Mouse (Mus musculus) c-Kit-positive CD71-positive TER-119-negative erythroid progenitor cells, embryonic 14.5 days (primary cell): Measurements from ENCODE around the gene Fras1.

Source experiments
- DNase-seq: peaks from one replicate; pipeline ENCODE4 v3.0.0-alpha.2; 2013; ENCODE audit warnings: low read depth

The Fras1 gene

DNA sequence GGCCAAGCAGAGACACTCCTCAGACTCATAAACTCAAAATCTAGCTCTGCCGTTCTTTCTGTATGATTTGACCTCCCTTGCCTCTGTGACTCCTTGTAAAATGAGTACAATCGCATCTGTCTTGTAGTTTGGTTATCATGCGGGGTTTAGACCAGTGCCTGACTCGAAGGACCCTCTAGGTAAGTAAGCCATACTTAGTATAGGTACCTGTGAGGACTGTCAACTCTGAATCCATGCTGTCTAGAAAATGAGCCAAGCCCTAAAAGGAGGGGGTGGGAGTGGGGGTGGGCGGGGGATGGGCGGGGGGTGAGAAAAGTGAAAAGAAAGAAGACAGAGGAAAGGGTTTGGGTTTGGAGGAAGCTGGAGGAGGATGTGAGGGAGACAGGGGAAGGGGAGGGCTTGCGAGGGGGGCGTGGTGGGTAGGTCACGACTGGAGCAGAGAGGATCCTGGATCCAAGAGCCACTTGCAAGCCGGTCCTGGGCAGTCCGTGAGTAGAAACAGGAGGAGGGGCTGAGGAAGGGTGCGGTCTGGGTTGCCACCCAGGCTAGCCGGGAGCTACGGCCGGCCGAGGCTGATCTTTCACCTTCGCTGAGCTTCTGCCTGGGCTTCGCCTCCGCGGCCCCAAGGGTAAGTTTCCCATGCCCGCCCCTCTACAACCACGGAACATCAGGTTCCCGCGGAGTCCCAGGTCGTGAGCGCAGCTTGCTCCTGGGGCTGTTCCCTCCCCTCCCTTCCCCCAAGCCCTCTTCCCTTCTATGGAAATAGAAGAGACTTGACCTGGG is 419.4 kb downstream of the Fras1 start, which contains the start of gene Anxa3:
Gene Anxa3, plus strand, starts transcription at position 404 of the 783 bp plus-strand sequence.
- no peak for DNase-seq

DNA sequence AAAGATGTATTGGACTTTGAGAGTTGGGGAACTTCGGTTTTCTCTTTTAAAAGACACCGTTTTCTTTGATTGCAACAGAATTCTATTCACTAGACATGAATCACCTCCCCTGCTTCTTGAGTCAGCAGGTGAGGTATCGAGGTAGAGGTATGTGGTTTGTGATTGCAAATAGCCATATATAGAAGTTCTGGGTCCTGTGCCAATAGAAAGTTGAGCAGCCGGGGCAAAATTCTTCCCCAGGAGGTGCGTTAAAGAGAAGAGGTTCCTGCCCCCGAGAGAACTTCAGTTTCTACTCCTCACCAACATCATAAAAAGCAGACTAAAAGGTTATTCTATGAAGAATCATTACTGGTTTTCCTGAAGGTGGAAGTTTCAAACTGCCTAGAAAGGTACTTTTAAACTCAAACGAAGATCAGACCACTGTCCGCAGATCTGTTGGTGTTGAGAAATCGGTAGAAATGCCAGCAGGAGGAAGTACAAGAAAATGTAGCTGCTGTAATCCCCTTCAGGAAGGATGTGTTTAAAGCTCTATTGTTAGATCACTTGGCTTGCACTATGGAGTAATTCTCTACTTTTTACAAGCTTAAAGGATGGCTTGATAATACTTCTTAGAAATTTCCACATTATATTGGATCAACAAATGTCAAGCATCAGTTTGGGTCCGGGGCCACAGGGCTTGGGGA is 420.3 kb downstream of the Fras1 start:
- DNase-seq = no peak

DNA sequence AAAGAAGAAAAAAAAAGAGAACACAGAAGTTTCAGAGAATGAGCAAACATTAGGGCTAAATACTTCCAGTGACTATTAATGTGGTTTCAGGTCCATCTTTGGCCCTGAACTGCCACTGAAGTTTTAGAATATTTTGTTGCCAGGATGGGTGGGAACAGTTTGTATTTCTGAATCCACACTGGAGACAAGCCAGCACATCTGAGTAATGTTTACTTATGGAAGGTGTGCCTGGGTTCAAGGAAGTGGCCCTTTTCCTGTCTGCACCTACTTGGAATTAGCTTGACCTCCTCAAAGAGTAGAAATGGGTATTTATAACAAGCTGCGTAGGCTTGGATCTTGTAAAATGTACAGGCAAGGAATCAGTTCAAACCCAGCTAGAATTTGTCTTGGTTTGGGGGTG is 422.0 kb downstream of the Fras1 start:
- DNase-seq = no peak

DNA sequence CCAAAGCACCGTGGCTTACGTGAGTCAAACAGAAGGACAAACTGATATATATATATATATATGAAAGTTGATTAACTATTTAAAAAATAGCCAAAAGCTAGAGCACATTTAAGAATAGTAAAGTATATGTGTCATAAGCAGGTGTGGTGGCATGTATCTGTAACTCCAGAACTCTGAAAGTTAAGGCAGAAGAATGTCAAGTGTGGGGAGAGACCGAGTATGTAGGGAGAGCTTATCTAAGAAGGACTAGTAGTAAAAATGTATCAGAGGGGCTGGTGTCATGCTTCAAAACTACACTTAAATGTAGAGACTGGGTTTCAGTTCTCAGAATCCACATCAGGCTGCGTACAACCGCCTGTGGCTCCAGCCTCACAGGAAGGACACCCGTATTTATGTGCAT is 423.7 kb downstream of the Fras1 start:
- DNase-seq = no peak

DNA sequence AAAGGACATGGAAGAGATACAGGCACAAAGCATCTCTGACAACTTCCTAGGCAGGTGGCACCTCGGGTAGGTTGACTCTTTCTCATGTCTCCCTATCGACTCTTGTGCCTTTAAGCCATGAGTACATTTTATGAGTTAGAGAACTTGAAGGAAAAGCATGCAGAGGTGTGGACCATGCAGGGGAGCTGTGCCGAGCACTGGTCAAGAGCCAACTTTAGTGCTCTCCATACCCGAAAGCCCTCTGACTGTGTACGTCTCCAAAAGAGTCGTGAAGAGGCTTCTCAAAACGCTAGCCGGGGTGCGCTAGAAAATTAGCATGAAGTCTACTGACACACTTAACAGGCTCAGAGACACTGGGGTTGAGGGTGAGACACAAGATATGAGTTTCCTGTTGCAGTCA is 425.4 kb downstream of the Fras1 start:
- DNase-seq = no peak

DNA sequence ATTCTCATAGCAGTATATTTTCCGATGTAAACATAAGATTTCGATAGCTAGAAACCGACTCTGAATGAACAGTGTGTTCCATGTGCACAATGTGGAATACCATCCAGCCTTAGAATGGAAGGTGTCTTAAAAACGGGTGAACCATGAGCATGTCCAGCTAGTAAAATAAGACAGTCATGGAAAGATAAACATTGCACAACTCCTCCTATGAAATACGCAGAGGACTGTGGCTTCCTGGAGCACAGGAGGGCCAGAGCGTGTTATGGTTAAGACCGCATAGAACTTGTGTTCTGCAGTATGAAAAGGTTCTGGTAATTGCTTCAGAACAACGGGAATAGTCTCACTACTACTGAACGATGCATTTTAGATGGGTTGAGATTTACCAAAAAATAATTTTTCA is 426.2 kb downstream of the Fras1 start:
- DNase-seq = no peak

DNA sequence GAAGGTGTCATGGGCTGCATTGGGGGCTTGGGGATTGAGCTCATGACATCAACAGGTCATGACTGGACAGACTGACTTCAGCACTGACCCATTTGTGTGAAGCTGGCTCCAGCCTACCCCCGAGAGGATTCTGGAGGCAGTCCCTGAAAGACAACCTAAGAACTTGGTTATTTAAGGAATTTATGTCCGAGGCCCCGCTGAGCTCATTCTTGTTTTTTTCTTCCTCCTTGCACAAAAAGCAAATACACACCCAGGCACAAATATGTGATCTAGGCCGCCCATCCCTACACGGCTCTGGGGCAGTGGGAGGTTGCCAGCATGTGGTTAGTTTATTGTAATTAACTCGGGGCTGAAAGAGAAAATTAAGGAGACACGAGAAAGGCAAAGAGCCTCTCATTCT is 428.4 kb downstream of the Fras1 start:
- no peak for DNase-seq

DNA sequence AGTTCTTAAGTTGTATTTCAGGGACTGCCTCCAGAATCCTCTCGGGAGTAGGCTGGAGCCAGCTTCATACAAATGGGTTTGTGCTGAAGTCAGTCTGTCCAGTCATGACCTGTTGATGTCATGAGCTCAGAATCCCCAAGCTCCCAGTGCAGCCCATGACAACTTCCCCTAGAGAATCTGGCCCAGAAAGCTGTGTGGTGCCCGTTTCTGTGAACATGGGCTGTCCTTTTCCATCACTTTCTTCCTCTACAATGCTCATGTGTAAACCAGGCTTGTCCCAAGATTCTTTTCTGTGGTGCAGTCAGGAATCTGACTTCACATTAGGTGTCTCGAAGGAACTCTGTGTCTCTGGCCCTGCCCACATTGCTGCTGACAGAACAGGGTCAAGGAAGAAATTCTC is 429.3 kb downstream of the Fras1 start:
- no peak for DNase-seq

DNA sequence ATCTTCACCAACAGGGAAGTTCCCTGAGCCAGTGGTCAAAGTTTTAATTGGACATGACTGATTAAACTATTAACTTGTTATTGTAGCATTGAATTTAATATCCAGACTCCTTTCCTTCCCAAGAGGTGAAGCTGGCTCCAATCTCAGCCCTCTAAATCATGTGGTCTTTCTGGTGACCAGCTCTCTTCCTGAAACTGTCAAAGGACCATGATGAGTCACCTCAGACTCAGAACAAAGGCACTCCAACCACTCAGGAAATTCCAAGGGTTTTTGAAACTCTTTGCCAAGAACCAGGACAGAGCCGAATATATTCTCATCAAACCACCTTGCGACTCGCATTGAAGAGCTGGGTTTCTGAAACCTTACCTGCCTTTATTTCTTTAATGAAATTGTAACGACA is 430.5 kb downstream of the Fras1 start:
- no peak for DNase-seq

DNA sequence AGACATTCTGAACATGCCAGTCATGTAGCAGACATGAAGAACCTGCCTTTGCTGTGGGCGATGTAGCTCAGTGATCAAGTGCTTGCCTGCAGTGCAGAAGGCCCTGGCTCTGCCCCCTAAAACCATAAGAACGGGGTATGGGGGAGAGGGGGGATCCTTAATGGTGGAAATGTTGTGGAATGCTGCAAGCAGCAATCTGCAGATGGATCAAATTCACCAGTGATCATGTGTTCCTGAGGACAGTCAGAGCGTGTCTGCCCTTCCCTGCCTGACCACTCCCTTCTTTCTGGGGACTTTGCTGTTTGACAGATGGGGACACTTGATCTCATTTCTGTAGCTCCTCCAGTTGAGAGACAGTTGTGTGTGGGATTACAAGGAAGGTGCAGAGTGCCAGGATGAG is 431.1 kb downstream of the Fras1 start:
- no peak for DNase-seq

DNA sequence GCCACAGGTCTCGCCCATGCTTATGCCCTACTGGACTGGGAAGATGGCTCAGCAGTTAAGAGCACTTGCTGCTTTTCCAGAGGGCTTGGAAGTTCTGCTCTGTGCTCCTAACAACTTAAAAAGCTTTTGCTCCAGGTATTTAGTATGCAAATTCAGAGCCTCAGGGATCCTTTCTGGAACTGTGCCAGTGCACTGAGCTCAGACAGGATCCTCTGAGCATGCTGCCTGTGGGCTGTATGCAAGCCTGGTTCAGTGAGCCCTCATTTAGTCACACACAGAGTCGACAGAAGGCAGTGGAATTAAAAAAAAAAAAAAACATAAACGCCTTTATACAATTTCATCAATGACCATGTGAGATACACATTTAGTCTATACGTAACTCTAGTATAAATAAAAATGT is 436.9 kb downstream of the Fras1 start:
- DNase-seq = no peak

DNA sequence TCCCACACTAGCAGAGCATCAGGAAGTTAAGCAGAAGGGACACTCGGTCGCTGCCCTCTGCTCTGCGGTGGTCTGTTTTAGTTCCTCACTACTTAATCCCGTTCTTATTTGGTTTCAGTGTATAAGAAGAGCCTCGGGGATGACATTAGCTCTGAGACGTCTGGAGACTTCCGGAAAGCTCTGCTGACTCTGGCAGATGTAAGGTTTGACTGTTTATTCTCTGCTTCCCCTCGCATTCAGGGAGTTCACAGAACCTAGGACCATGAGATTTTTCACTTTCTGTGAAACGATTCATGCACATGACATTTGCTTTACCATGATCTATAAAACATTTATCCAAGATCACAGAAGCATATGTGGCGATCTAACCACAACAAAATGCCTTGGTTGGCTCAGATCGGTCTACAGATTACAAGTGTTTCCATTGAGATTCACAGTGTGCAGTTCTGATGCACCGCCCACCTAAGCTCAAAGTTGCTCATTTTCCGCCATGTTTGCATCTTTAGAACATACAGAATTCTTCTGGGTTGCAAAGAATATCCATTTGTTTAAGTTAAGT is 451.1 kb downstream of the Fras1 start:
- DNase-seq = no peak

DNA sequence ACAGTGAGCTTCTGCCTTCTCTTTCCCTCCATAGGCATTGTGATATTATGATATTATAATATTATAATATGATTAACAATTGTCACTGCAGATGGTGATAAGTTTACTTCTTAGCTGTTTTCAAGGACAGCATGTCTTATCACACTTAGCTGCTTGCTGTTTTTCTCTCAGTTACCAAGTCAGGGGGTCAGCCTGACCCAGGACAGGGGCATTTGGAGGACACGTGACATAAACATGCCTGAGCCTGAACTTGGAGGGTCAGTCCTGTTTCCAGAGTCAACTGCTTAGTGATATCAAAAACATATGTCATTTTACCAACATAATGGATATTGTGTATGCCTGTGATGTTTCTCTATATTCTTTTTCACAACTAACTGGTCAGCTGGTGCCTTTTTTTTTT is 453.4 kb downstream of the Fras1 start:
- no peak for DNase-seq
